Mouse (Mus musculus): ENCODE results near the gene Cryba4.

- TF ChIP-seq USF1 (IDR thresholded peaks at IDR 0.05; ENCODE audit: low read depth) (no peak), MAX (IDR thresholded peaks at IDR 0.05; ENCODE audit: low read depth) (no peak), POLR2A (IDR thresholded peaks at IDR 0.05; ENCODE audit: insufficient read length, low read depth) (no peak), MYOD1 (IDR thresholded peaks at IDR 0.05; ENCODE audit: control insufficient read depth in 1 of 3, insufficient read length in 2 of 3, low read depth in 2 of 3) (no peak), E2F4 (IDR thresholded peaks at IDR 0.05; ENCODE audit: insufficient read depth) (no peak), POLR2AphosphoS2 (IDR thresholded peaks at IDR 0.05; ENCODE audit: insufficient read length, low read depth) (no peak), REST (IDR thresholded peaks at IDR 0.05; ENCODE audit: insufficient read depth, insufficient read length) (no peak), TCF12 (IDR thresholded peaks at IDR 0.05; ENCODE audit: insufficient read depth, poor library complexity, severe bottlenecking) (no peak), MYOG (IDR thresholded peaks at IDR 0.05; ENCODE audit: control insufficient read depth in 1 of 3, insufficient read depth in 1 of 3, insufficient read length in 2 of 3, low read depth in 2 of 3) (no peak), CEBPB (IDR thresholded peaks at IDR 0.05; ENCODE audit: insufficient read depth, poor library complexity, severe bottlenecking) (no peak)
Observed at GRCm38 (mm10) chr5:112219398-112219797, 32.9 kb downstream of the Cryba4 start.
